Mouse (Mus musculus) limb, embryonic 14.5 days (tissue): Measurements from ENCODE around the gene Dhrs13. TPM values are rescaled to one million over a fixed set of nuclear protein-coding genes. Genes with fewer than 3 reads are reported as not detected.

Experiments used
- ATAC-seq: fragments of 200-750 bp; cut with Nextera tagmentation; 2 replicates; pipeline ENCODE4 v1.8.0; 2017; ENCODE audit warnings: low read depth, moderate number of reproducible peaks, moderate TSS enrichment; ENCODE audit not compliant: low FRiP score
- DNase-seq: peaks from one replicate; pipeline ENCODE4 v3.0.0-alpha.2; 2015; ENCODE audit warnings: low spot score
- H3K27ac ChIP-seq: fragments of 300-500 bp; sonication (generic); replicated peaks from 2 replicates; pipeline ENCODE4 v1.5.1; 2014; ENCODE audit warnings: low read depth, mild to moderate bottlenecking, low read length, moderate library complexity, mixed read lengths
- H3K27me3 ChIP-seq: fragments of 300-500 bp; sonication (generic); 2 replicates; pipeline ENCODE4 v1.6.1; 2014; ENCODE audit warnings: low read length, mixed read lengths; ENCODE audit not compliant: control insufficient read depth, insufficient read depth
- H3K36me3 ChIP-seq: fragments of 300-500 bp; sonication (generic); 2 replicates; pipeline ENCODE4 v1.6.1; 2014; ENCODE audit warnings: mild to moderate bottlenecking, low read length, moderate library complexity, mixed read lengths; ENCODE audit not compliant: control insufficient read depth, insufficient read depth
- H3K4me1 ChIP-seq: fragments of 300-500 bp; sonication (generic); 2 replicates; pipeline ENCODE4 v1.6.1; 2014; ENCODE audit warnings: antibody characterized with exemption, low read length, mixed read lengths; ENCODE audit not compliant: control insufficient read depth, insufficient read depth
- H3K4me2 ChIP-seq: fragments of 300-500 bp; sonication (generic); replicated peaks from 2 replicates; pipeline ENCODE4 v1.6.1; 2014; ENCODE audit warnings: low read depth, mild to moderate bottlenecking, low read length, moderate library complexity; ENCODE audit not compliant: severe bottlenecking
- H3K4me3 ChIP-seq: fragments of 300-500 bp; sonication (generic); replicated peaks from 2 replicates; pipeline ENCODE4 v1.5.1; 2014; ENCODE audit warnings: low read length
- H3K9ac ChIP-seq: fragments of 300-500 bp; sonication (generic); 2 replicates; pipeline ENCODE4 v1.6.1; 2014; ENCODE audit warnings: mild to moderate bottlenecking, low read depth, low read length, moderate library complexity; ENCODE audit not compliant: severe bottlenecking
- H3K9me3 ChIP-seq: fragments of 300-500 bp; sonication (generic); 2 replicates; pipeline ENCODE4 v1.6.1; 2016; ENCODE audit warnings: low read length; ENCODE audit not compliant: control insufficient read depth
- POLR2A ChIP-seq: fragments of 200-500 bp; IDR thresholded peaks from 2 replicates; pipeline ENCODE4 v1.8.0; 2012; ENCODE audit warnings: inconsistent platforms, mild to moderate bottlenecking, moderate library complexity, borderline replicate concordance; ENCODE audit not compliant: insufficient read depth, insufficient read length; ENCODE audit errors: extremely low read depth
- WGBS: fragments of 180-500 bp; shearing (Covaris S2); extraction: QIAGEN DNeasy Blood & Tissue Kit; methylation state at CpG from one replicate; pipeline ENCODE4 v1.1.7; 2014; 5-methylcytosine and 5-hydroxymethylcytosine counted together
- polyA plus RNA-seq, 2 experiments: library from polyadenylated mRNA; depleted of rRNA in 1 of 2; stranded (reverse) in 1 of 2; unstranded in 1 of 2; fragments of >200 nt; fragmentation: Nextera tagmentation in 1 of 2; extraction: Ambion mirVana in 1 of 2; gene quantifications; 2 replicates each; pipeline versions ENCODE4 v1.2.1 to v1.2.3; 2012 to 2014

Dhrs13 gene
- polyA plus RNA-seq, 2 experiments: 14.7 to 23.6 TPM

DNA sequence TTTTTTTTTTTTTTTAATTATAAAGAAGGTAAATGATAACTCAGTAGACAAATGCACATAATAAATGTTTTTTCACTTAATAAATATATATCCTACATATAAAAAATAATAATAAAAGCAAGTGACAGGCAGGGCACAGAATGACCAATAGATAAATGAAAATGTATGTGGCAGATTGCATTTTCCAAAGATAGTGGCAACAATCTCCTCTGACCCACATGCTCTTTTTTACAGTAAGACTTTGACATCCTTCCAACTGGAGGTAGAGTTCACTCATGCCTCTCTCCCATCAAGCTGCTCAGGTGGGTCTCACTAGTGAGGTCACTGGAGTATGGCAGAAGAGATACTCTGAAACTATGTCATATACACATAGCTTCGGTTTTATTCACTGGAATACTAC lies 30.5 kb downstream of the Dhrs13 start:
- Histone ChIP-seq H3K36me3 (peaks cover 27% of the 10 kb centered on the region), H3K4me2 (no peak overlapping the region), H3K9me3 (no peaks in the 10 kb centered on the region), H3K4me1 (peaks cover 5% of the 10 kb centered on the region; the same call in 1 of the 2 replicates), H3K4me3 (no peak overlapping the region), H3K27ac (no peak overlapping the region), H3K27me3 (no peaks in the 10 kb centered on the region), H3K9ac (no peak overlapping the region)
- TF ChIP-seq POLR2A: no peak
- 72% methylated on average over 1 of the region's 1 CpGs for WGBS
- ATAC-seq (no peak), DNase-seq (no peak)

DNA sequence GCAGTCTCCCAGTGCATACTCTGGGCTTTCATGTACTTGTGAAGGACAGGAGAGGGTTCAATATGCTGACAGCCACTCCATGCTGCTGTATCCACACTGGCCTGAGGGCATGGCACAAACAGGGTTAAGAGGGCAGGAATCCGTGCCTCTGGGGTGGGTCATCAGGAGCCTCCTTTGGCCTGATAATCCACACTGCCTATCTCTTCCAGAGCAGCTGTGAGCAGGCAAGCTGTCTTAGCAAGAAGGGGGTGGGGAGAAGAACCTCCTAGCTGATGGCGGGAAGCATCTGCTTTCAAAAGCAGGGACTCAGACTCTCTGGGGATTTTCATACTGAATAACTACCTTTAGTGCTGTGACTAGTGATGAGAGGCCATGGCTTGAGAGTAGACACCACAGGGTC lies 33.8 kb downstream of the Dhrs13 start:
- Histone ChIP-seq H3K4me3 (no peak overlapping the region), H3K4me1 (peaks cover 5% of the 10 kb centered on the region; the same call in 1 of the 2 replicates), H3K4me2 (no peak overlapping the region), H3K36me3 (no peaks in the 10 kb centered on the region), H3K9ac (no peak overlapping the region), H3K27me3 (no peaks in the 10 kb centered on the region), H3K9me3 (no peaks in the 10 kb centered on the region), H3K27ac (no peak overlapping the region)
- no peak for TF ChIP-seq POLR2A
- no peak for ATAC-seq
- 58% methylated on average over 2 of the region's 2 CpGs for WGBS
- no peak for DNase-seq

GRCm38 (mm10) chr11:78066641-78067040 lies 34.6 kb downstream of the Dhrs13 start:
- Histone ChIP-seq H3K4me3 (no peak overlapping the region), H3K9ac (no peak overlapping the region), H3K36me3 (no peaks in the 10 kb centered on the region), H3K27me3 (no peaks in the 10 kb centered on the region), H3K4me2 (no peak overlapping the region), H3K27ac (no peak overlapping the region), H3K4me1 (peaks cover 5% of the 10 kb centered on the region; the same call in 1 of the 2 replicates), H3K9me3 (no peaks in the 10 kb centered on the region)
- TF ChIP-seq POLR2A: no peak
- no peak for ATAC-seq
- DNase-seq: no peak
- WGBS: 48% methylated on average over 2 of the region's 2 CpGs

- WGBS: 63% methylated on average over 5 of the region's 5 CpGs
- Histone ChIP-seq H3K9me3 (no peaks in the 10 kb centered on the region), H3K9ac (no peak overlapping the region), H3K4me1 (no peaks in the 10 kb centered on the region), H3K27me3 (no peaks in the 10 kb centered on the region), H3K4me2 (no peak overlapping the region), H3K27ac (no peak overlapping the region), H3K4me3 (no peak overlapping the region), H3K36me3 (peaks cover 8% of the 10 kb centered on the region)
- ATAC-seq (no peak), DNase-seq (no peak)
- no peak for TF ChIP-seq POLR2A
Measured at GRCm38 (mm10) chr11:78067566-78067965, 35.5 kb downstream of the Dhrs13 start.

GRCm38 (mm10) chr11:78069130-78069529 lies 37.0 kb downstream of the Dhrs13 start:
- WGBS: 64% methylated on average over 5 of the region's 5 CpGs
- H3K36me3 ChIP-seq: peaks cover 22% of the 10 kb centered on the region
- H3K4me1 ChIP-seq: no peaks in the 10 kb centered on the region
- TF ChIP-seq POLR2A: no peak
- H3K27ac ChIP-seq: no peak overlapping the region
- H3K9me3 ChIP-seq: no peaks in the 10 kb centered on the region
- ATAC-seq (no peak), DNase-seq (no peak)
- H3K27me3 ChIP-seq: no peaks in the 10 kb centered on the region
- no peak overlapping the region for H3K4me3 ChIP-seq
- no peak overlapping the region for H3K4me2 ChIP-seq
- no peak overlapping the region for H3K9ac ChIP-seq

DNA sequence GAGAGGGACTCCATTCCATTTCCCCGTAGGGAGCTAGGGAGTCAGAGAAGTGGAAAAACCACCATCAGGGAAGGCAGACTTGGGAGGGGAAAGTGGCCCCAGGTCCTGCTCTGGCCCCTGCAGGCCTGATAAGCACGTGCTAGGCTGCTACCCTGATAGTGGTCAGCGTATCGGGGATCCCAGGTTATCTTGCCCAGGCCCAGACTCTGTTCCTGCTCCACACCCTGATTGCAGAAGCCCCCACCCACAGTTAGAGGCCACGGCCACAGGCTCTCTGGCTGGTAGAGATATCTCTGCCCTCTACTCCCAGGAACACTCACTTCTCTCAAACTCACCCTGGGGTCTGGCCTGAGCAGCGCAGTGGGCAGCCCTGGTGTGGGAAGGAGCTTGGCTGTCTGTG lies 37.6 kb downstream of the Dhrs13 start:
- Histone ChIP-seq H3K36me3 (peaks cover 27% of the 10 kb centered on the region), H3K9me3 (no peaks in the 10 kb centered on the region), H3K4me2 (no peak overlapping the region), H3K4me1 (no peaks in the 10 kb centered on the region), H3K27me3 (no peaks in the 10 kb centered on the region), H3K9ac (no peak overlapping the region), H3K4me3 (no peak overlapping the region), H3K27ac (no peak overlapping the region)
- WGBS: 73% methylated on average over 6 of the region's 6 CpGs
- DNase-seq: no peak
- no peak for TF ChIP-seq POLR2A
- no peak for ATAC-seq
